Mouse (Mus musculus) spleen, adult 18-20 months (tissue): ENCODE data around the gene Tbcd.
A peak's percentile ranks its signal among the peaks of the same experiment; 100 is the strongest.

ENCODE experiments used
- DNase-seq, 2 experiments: peaks; one replicate each; pipeline ENCODE4 v3.0.0; 2022; ENCODE audit warnings: mixed read lengths in 2 of 2

Tbcd gene

DNA sequence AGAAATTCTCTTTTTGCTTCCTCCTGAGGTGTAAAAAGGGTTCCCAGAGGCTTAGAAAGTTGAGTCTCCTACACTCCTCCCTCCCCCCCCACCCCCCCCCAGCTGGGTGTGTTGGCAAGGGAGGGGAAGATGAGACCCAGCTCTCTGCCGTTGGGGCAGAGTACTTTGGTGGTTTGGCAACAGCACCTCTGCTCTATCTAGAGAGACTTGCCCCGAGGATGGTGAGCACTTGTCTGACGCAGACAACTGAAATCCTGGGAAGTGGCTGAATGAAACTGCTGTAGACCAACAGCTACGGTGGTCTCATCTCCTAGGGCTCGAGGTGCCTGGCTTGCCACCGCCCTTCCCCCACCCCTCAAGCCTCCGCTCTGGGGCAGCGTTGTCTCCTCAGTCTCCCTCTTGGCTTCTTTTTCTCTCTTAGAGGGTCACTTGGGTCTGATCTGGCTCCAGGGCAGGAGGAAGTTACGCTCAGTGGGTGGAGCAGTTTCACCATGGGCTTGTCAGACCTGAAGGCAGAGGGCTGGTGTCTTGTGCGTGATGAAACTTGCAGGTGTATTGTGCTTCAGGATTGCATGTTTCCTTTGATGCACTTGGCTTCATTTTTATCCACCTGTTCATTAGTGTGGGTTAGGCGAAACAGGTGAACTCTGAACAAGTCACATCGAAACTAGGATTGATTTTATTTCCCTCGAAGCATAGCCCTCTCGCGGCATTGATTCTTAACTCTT lies 27.9 kb downstream of the Tbcd start:
- no peak for DNase-seq

DNA sequence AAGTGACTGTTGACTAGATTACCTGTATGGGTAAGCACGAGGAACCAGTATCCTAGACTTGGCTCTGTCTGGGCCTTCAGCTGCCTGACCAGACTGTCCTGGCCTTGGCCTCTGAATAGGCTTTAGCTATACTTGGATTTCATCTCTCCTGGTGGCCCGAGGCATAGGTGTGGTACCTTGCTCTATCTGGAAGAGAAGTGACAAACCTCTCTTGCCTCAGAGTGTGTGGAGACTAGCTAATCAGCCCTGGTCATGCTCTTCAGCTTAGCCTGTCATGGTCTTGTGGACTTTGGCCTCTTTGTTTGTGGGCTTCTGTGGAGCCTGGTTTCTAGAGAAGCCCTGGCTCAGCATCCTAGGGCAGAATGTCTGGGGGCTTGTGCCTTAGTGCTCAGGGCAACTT lies 29.4 kb downstream of the Tbcd start:
- no peak for DNase-seq

DNA sequence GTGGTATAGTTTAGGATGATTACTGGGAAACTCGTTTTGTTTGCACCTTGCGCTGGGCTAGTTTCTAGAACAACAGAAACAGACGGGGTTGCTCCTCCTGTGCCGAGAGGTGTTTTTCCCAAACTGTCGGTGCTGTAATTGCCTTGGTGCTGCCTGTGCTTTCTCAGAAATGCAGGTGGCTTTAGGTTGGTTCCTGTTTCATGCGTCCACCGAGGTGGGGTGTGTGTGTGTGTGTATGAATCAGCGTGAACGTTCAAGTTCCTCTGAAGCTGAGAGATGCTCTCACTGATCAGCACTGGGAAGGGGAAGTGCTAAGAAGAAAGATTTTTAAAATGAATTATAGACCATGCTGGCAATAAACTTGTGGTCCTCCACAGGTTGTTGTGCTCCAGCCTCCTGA lies 34.1 kb downstream of the Tbcd start:
- DNase-seq: peak in 1 of 2 experiments; percentile 22

GRCm38 (mm10) chr11:121490651-121491050 lies 38.9 kb downstream of the Tbcd start:
- DNase-seq: no peak

DNA sequence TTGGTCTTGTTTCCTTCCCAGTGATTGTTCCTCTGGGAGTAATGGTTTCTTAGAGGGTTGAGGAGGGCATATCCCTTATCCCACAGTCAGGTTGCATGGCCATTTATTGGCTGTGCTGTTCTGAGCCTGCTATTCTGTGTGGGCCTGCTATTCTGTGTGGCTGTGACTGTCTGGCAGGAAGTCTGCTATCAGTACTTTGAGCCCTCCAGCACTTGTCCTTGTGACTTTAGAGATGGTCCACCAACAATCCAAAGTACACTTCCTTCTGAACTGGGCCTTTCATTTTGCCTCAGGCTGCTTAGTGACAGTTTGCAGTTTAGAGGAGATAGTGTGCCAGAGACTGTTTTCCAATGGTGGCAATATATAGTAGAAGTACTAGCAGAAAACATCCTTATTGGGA lies 48.8 kb downstream of the Tbcd start:
- DNase-seq: no peak

DNA sequence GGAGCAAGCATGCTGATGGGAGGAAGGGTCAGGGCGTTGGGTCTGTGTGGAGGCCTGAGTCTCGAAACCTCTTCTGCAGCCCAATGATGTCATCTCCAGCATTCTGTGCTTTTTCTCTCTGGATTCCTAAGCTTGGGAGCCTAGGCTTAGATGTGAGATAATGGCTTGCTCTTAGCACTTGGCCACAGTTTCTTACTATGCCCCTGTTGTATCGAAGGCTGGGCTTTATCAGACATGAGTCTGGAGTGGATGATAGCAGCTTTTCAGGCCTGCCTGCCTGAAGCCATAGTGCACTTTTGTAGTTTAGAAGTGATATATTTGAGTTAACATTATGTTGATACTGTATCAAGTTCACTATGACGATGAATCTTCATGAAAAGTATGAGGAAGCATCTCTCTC lies 49.8 kb downstream of the Tbcd start:
- no peak for DNase-seq

GRCm38 (mm10) chr11:121502000-121502860 lies 50.5 kb downstream of the Tbcd start:
- no peak for DNase-seq

- DNase-seq: no peak
These were observed 56.7 kb downstream of the Tbcd start for GRCm38 (mm10) chr11:121508478-121508877.

- no peak for DNase-seq
These were observed 58.9 kb downstream of the Tbcd start for GRCm38 (mm10) chr11:121510512-121511246.

GRCm38 (mm10) chr11:121512896-121513572 lies 61.3 kb downstream of the Tbcd start:
- DNase-seq: no peak

DNA sequence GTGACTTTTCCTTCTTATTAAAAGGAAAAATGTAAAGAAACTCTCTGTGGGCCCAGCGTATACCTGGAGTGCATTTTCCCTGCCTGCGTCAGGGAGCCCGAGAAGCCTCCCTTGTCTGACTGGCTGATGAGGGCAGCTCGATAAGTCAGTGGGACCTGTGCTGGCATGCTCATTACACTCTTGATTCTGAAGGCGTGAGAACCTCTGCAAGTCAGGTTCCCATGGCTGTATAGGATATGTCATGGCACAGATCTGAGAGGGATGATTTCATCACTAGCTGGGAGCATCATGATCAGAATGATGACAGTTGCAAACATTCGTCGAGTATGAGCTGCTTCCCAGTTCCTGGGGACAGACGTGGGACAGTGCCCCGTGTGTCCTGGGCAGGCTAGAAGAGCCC lies 64.2 kb downstream of the Tbcd start:
- no peak for DNase-seq

- DNase-seq: no peak
These were observed 65.2 kb downstream of the Tbcd start for GRCm38 (mm10) chr11:121516906-121517305.

GRCm38 (mm10) chr11:121517687-121518465 lies 66.1 kb downstream of the Tbcd start:
- DNase-seq: no peak

DNA sequence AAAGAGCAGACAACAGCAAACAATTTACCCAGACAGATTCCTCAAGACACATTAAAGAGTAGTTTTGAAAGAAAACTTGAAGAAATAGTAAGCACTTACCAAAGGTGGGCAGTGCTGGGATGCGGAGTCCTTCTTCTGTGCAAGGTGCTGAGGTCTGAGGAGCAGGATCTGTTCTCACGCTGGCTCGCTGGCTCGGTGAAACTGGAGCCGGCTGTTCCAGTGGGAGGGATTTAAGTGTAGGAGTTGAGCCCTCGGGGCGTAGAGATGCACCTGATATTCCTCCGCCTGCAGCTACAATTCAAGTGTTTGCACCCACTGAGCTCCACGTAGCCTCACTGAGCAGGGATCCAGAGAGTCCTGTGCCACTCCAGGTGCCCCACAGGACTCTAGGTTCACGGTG lies 67.4 kb downstream of the Tbcd start, which contains the start of gene Zfp750:
TSS of gene Zfp750 (minus strand) at position 203 of the 400 bp plus-strand sequence.
- no peak for DNase-seq

GRCm38 (mm10) chr11:121519703-121520102 lies 68.0 kb downstream of the Tbcd start:
- DNase-seq: no peak

GRCm38 (mm10) chr11:121520761-121521160 lies 69.0 kb downstream of the Tbcd start:
- no peak for DNase-seq

- DNase-seq: no peak
These were observed 70.5 kb downstream of the Tbcd start for GRCm38 (mm10) chr11:121522156-121522762.

DNA sequence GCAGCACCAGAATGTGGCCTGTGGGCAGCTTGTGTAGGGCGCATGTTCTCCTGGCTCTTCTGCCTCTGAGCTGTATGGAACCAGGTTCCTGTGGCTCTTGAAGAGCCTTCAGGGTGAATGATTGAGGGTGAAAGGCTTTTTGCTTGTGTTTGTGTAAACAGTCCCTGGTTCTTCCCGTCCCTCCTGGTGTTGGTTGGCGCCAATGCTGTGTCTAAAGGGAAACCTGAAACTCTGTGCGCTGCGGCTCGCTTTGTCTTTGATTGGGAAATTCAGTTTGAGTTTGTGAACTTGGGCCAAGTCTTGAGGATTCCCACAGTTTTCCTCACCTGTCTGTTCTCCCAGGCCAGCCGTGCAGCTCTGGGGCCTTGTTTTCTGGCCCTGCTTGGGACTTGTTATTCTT lies 72.4 kb downstream of the Tbcd start:
- no peak for DNase-seq

GRCm38 (mm10) chr11:121529747-121530146 lies 78.0 kb downstream of the Tbcd start:
- no peak for DNase-seq

DNA sequence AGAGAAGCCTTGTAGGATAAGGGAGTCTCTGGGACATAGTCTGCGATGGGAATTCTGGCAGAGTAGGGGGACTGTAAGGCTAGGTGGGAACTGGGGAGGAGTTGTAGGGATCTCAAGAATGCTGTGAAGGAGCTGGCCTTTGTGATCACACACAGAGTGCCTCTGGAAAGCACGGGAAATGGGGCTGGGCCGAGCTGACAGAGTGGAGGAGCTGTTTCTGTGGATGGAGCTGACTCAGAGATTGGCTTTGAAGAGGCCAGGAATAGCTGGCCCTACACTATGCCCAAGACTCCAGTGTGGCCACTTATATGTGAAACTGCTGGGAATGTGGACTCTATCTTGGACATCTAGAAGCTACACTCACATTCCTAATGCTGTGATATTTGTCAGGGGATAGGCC lies 84.8 kb downstream of the Tbcd start:
- no peak for DNase-seq

DNA sequence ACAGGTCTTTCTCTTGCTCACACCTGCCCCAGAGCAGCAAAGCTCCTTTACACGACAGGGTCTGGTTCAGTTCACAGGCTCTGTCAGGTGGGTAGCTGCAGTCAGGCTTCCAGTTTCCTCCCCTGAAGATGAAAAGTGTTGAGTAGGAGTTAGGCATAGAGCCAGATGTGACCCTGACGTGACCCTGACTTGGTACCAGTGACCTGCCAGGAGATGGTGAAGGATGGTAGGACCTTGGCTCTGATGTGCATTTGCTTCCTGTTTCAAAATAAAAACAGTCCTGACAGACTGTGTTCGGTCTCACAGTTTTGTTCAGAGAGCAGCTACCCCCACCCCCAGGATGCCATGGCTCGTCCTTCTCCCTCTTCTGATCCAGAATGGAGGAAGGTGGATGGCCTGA lies 90.7 kb downstream of the Tbcd start:
- DNase-seq: no peak
